Mouse (Mus musculus) kidney, postnatal 25 days (tissue): ENCODE results near the gene Myh9.
"Not testable (repeated sequence)": the region's sequence is repeated elsewhere in the genome, so short reads cannot be mapped to it uniquely, and the experiment has no call there.

Source experiments
- DNase-seq, 2 experiments: peaks; one replicate each; pipeline ENCODE4 v3.0.0; 2021; ENCODE audit warnings: mixed read lengths in 2 of 2

The Myh9 gene

DNA sequence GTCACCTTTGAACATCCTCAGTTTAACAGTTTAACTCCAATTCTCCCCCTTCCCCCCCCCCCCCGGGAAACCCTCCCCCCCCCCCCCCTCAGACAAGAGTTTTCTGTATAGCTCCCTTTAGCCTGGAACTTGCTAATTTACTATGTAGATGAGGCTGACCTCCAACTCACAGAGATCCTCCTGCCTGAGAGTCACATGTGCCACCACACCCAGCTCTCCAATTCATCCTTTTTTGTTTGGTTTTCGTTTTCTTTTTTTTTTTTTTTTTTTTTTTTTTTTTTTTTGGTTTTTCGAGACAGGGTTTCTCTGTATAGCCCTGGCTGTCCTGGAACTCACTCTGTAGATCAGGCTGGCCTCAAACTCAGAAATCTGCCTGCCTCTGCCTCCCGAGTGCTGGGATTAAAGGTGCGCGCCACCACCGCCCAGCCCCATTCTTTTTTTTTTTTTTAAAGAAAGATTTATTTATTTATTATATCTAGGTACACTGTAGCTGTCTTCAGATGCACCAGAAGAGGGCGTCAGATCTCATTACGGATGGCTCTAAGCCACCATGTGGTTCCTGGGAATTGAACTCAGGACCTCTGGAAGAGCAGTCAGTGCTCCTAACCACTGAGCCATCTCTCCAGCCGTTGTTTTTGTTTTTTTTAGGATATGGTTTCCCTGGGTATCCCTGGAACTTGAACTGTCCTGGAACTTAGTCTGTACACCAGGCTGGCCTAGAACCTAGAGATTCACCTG, 25.4 kb upstream of the Myh9 start:
- DNase-seq = not testable (repeated sequence)

- DNase-seq = peak; percentile 70 to 90
Measured at GRCm38 (mm10) chr15:77866583-77867220, 24.7 kb upstream of the Myh9 start.

DNA sequence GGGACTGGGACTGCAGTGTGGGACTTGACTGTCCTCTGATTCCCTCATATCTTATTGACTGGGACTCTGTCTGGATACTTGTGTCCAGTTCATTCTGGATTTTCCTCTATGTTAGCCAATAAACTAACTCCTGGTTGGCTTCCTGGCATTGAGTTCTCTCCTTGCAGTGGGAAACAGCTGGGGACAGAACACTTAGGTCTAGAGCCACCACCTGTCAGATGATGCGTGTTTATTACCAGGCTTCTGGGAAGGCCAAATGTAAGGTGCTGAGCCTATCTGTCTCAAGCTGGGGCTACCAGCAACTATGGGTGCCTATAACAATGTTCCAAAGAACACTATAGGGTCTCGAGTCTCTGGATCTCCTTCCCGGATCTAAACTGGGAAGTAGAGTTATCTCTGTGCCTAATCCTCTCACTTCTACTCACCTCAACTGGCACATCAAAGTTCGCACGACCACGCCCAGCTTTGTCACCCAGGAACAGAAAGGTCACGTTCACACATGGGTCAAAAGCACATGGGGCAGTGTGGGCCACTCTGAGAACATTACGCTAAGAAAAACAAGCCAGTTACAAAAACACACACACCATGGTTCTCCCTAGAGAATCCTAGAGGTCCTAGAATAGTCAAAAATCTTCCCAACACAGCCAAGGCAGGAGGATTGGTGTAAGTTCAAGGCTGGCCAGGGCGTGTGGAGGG, 22.2 kb upstream of the Myh9 start:
- DNase-seq = no peak

GRCm38 (mm10) chr15:77862991-77863972, 21.3 kb upstream of the Myh9 start:
- DNase-seq = no peak

DNA sequence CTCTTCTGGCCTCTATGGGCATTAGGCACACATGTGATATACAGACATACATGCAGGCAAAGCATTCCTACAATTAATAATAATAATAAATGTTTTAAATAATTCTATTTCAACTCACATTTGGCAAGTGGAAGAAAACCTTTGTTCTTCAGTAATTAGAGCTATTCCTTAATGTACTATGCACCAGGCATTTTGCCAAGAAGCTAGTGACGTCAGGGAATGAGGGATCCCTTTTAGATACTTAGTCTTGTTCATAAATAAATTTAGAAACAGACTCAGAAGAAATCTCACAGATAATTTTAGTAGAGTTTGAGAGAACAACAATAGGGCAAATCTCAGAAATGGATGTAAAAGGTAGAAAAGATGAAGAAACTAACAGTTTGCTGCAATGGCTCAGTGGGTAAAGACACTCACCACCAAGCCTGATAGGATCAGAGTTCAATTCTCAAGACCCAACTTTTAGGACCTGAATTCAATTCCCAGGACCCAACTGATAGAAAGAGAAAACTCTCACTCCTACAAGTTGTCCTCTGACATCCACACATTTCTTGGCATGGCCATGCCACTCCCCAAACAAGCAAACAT, 18.2 kb upstream of the Myh9 start:
- peak in 1 of 2 experiments; percentile 55 for DNase-seq

DNA sequence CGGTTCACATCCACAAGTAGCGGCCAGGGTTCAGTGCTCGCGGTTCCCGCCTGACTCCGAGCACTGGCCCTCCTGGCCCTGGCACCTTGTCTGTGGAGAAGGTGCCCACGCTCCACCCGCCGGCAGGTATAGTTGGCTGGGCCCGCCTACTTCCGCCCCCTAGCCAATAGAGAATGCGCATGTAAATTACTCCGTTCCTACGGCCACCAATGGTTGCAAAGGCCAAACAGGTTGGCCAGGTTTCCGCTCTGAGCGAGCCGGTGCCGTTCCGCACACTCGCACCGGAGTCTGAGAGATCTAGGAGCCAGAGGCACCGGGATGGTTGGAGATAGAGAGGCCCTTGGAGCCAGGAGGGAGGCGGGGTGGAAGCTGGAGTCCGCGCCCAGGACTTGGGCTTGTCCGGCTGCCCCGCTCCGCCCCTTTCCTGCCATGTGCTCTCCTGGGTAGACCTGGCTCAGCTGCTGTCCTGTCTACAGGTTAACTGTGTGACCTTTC, 15.7 kb upstream of the Myh9 start:
- peak; percentile 93 to 98 for DNase-seq

DNA sequence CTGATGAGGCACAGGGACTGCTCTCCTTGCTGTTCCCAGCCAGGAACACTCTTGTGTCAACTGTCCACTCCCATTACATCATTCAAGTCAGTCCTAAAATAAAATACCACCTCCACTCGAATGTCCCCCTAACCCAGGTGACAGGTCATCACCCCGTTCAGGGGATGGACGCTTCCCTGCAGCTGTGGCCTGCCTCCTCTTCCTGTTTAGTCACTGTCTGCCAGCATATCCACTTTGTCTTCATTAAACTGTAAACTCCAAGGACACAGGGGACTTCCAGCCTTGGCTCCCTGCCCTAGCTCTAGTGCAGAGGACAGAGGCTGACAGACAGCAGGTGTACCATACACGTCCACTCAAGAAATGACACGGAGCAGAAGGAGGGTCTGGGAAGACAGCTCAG, 14.6 kb upstream of the Myh9 start:
- DNase-seq = peak; percentile 86 to 92

DNA sequence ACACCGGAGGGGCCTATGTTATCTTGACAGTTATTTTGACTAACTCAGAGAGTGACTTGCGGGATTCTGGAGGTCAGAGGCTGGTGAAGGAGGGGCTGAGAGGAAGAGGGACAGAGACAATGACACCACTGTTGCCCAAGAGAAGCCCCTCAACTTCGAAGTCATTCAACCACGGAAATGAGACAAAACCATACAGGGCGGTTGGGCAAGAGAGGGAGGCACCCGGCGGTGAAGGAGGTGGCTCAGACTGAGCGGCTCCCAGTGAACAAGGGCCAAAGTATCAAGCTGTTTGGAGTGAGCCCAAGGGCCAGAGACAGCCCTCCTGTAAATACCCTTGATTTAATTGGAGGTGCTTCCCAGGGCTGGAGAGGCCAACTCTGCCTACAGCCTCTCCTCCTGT, 13.3 kb upstream of the Myh9 start:
- peak; percentile 74 to 90 for DNase-seq

GRCm38 (mm10) chr15:77852001-77852400, 10.0 kb upstream of the Myh9 start:
- no peak for DNase-seq

GRCm38 (mm10) chr15:77851136-77851535, 9.2 kb upstream of the Myh9 start:
- DNase-seq = peak in 1 of 2 experiments; percentile 56

- no peak for DNase-seq
Measured at GRCm38 (mm10) chr15:77849572-77850229, 7.7 kb upstream of the Myh9 start.

- no peak for DNase-seq
Measured at GRCm38 (mm10) chr15:77849039-77849436, 7.1 kb upstream of the Myh9 start.

DNA sequence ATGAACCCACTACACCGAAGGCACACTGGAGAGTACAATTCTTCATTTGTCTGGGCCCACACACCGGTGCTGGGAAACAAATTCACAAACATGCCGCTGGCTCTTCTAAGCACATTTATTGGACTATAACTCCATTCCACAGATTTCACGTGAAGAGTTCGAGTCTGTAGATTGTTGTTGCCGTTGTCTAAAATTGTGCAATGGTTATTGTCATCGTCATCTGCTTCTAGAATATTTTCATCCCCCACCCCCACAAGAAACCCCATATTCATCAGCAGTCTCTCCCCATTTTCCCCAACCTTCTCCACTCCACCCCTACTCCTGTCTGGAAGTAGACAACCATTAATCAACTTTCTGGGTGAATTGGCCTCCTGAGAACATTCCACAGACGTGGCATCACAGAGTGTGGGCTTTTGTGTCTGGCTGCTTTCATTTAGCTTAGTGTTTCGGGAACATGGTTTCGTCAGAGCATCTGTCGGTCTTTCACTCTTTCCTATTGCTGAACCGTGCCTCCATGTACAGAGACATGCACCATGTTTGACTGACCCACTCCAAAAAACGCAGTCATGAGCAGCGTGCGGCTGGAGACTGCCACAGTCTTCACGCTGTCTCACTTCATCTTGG, 6.6 kb upstream of the Myh9 start:
- DNase-seq = no peak

DNA sequence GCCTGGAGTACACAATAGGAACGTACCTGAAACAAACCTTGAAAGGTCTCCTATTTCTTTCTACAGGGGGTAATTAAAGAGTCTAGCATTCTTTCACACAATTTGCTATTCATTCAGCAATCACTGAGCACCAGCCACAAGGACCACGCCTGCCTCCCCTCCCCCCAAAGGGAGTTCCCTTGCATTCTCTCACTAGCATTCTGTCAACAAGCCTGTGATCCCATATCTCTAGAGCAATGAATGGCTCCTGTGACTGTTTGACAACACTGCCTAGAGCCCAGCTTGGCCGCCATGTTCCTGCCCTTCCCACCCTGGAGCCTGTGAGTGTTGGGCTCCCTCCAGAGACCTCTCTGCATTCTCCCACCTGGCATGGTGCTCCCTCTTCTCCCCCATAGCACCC, 5.9 kb upstream of the Myh9 start:
- peak in 1 of 2 experiments; percentile 46 for DNase-seq

DNA sequence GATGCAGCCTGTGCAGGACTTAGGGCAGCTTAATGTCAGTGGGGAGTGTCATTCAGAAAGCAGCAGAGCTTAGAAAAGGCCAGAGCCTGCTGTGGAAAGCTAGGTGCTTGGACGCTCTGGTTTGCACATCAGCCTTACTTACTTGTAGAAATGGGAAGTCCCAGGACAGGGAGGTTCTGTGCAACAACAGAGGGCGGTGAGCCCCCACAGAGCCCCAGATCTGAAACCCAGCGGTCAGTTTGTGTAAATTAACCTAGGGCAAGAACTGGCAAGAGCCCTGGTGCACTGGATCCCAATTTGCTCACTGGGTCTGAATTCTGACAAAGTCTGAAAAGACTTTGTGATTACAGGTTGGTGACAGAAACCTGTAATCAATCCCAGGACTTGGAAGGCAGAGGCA, 5.1 kb upstream of the Myh9 start:
- DNase-seq = no peak

GRCm38 (mm10) chr15:77845931-77846595, 4.1 kb upstream of the Myh9 start:
- DNase-seq = not testable (repeated sequence)

- DNase-seq = peak in 1 of 2 experiments; percentile 58
Measured at GRCm38 (mm10) chr15:77844955-77845635, 3.1 kb upstream of the Myh9 start.

GRCm38 (mm10) chr15:77844048-77844447, 2.1 kb upstream of the Myh9 start:
- DNase-seq = no peak

DNA sequence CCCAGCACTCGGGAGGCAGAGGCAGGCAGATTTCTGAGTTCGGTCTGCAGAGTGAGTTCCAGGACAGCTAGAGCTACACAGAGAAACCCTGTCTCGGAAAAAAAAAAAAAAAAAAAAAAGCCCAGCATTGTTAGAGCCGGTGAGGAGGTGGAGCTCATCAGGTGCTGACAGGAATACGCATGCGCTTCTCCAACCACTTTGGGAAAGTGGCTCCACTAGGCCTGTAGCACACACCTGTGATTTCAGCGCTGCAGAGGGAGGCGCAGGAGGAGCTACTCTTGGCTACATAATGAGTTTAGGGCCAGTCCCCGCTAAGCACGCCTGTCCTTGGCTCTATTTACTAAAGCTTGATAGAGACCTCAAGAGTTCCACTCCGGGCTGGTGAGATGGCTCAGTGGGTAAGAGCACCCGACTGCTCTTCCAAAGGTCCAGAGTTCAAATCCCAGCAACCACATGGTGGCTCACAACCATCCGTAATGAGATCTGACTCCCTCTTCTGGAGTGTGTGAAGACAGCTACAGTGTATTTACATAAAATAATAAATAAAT, 1.6 kb upstream of the Myh9 start:
- peak in 1 of 2 experiments; percentile 45 for DNase-seq
